Mouse (Mus musculus) liver, embryonic 13.5 days (tissue): ENCODE results near the gene Nav2. TPM values are rescaled to one million over a fixed set of nuclear protein-coding genes. Genes with fewer than 3 reads are reported as not detected.

ENCODE experiments used
- ATAC-seq: fragments of 200-750 bp; cut with Nextera tagmentation; 2 replicates; pipeline ENCODE4 v1.8.0; 2017; ENCODE audit warnings: low read depth, mild to moderate bottlenecking, moderate number of reproducible peaks, moderate library complexity
- DNase-seq: peaks from one replicate; pipeline ENCODE4 v3.0.0; 2022
- H3K27ac ChIP-seq: fragments of 300-500 bp; sonication (generic); 2 replicates; pipeline ENCODE4 v1.5.1; 2015; ENCODE audit warnings: moderate library complexity, mild to moderate bottlenecking, inconsistent platforms
- H3K27me3 ChIP-seq: fragments of 300-500 bp; sonication (generic); 2 replicates; pipeline ENCODE4 v1.6.1; 2015; ENCODE audit warnings: mild to moderate bottlenecking, inconsistent platforms
- H3K36me3 ChIP-seq: fragments of 300-500 bp; sonication (generic); 2 replicates; pipeline ENCODE4 v1.6.1; 2015; ENCODE audit warnings: mild to moderate bottlenecking, inconsistent platforms
- H3K4me1 ChIP-seq: fragments of 300-500 bp; sonication (generic); replicated peaks from 2 replicates; pipeline ENCODE4 v1.6.1; 2015; ENCODE audit warnings: inconsistent platforms
- H3K4me2 ChIP-seq: fragments of 300-500 bp; sonication (generic); 2 replicates; pipeline ENCODE4 v1.6.1; 2015; ENCODE audit warnings: inconsistent platforms, mild to moderate bottlenecking, moderate library complexity
- H3K4me3 ChIP-seq: fragments of 300-500 bp; sonication (generic); replicated peaks from 2 replicates; pipeline ENCODE4 v1.5.1; 2015; ENCODE audit warnings: mild to moderate bottlenecking, inconsistent platforms
- H3K9ac ChIP-seq: fragments of 300-500 bp; sonication (generic); 2 replicates; pipeline ENCODE4 v1.6.1; 2015; ENCODE audit warnings: mild to moderate bottlenecking, inconsistent platforms
- H3K9me3 ChIP-seq: fragments of 300-500 bp; sonication (generic); replicated peaks from 2 replicates; pipeline ENCODE4 v1.6.1; 2016; ENCODE audit warnings: inconsistent platforms
- WGBS: fragments of 180-500 bp; shearing (Covaris S2); methylation state at CpG from one replicate; pipeline ENCODE4 v1.1.7; 2015; ENCODE audit not compliant: insufficient replicate concordance; 5-methylcytosine and 5-hydroxymethylcytosine counted together
- polyA plus RNA-seq: library from polyadenylated mRNA; unstranded; fragments of >200 nt; fragmentation: Nextera tagmentation; extraction: Ambion mirVana; gene quantifications from 2 replicates; pipeline ENCODE4 v1.2.1, GENCODE M21; 2015

Gene Nav2
- polyA plus RNA-seq, 1 experiment from 2014 or later, result 1.8 TPM

DNA sequence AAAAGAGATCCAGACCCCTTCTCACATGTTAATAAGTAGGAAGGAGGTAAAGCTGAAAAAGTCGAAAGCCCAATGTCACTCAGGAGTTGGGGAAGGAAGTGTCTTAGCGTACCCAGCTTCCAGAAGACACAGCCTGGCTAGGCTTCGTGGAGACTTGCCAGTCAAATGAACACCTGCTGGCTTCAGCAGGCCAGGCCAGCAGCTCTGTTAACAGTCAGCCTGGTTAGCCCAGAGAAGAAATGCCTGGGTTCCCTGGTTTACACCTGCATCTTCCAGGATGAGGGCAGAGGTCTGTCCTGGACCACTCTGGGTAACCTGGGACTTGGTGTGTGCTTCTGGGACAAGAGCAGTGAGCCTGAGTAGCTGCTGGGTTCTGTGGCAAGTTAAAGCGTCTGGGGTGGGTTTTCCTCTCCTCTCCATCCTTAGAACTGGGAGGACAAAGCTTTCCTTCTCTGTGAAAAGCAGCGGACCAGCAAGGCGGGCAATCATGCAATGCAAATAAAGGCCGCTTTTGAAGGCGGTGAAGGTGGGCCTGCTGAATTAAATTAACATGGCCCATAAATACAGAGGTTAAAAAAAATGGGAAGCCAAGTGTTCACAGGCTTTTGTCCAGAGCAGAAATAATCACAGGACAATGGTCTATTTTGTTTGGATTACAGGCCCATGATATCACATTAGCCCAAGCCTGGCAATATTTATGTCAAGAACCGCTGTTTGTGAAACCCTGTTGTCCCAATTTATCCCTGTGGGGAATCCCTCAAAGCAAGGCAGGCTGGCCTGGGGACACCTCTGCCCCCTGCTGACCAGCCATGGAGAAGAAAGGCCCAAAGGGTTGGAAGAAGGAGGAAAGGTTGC lies 157.3 kb downstream of the Nav2 start:
- Histone ChIP-seq H3K36me3 (no peaks in the 10 kb centered on the region), H3K27me3 (no peaks in the 10 kb centered on the region), H3K9me3 (no peaks in the 10 kb centered on the region), H3K4me3 (no peak overlapping the region), H3K4me2 (no peak overlapping the region), H3K9ac (no peak overlapping the region), H3K27ac (no peak overlapping the region), H3K4me1 (no peaks in the 10 kb centered on the region)
- DNase-seq (no peak), ATAC-seq (no peak)
- 55% methylated on average over 9 of the region's 9 CpGs for WGBS

DNA sequence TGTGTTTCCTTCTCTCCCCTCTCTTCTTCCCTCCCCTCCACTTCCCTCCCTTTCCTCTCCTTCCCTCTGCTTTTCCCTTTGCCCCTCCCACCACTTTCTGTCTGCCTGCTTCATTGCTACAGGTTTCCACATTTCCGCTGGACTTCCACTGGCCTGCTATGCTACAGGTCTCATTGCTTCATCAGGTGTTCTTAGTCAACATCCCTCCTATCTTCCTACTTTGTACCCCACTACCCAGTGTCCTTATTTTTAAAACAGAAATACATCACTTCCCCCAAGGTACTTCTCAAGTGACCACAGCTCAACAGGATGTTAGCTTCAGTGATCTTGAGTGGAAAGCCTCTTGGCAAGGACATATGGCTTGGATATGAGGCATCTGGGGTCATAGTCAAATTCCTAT lies 158.3 kb downstream of the Nav2 start:
- no peak overlapping the region for H3K4me3 ChIP-seq
- DNase-seq, result no peak
- ATAC-seq, result no peak
- H3K27me3 ChIP-seq, result no peaks in the 10 kb centered on the region
- H3K4me2 ChIP-seq, result no peak overlapping the region
- no peaks in the 10 kb centered on the region for H3K36me3 ChIP-seq
- H3K9ac ChIP-seq, result no peak overlapping the region
- 82% methylated on average over 1 of the region's 1 CpGs for WGBS
- no peaks in the 10 kb centered on the region for H3K4me1 ChIP-seq
- H3K27ac ChIP-seq, result no peak overlapping the region
- H3K9me3 ChIP-seq, result no peaks in the 10 kb centered on the region

DNA sequence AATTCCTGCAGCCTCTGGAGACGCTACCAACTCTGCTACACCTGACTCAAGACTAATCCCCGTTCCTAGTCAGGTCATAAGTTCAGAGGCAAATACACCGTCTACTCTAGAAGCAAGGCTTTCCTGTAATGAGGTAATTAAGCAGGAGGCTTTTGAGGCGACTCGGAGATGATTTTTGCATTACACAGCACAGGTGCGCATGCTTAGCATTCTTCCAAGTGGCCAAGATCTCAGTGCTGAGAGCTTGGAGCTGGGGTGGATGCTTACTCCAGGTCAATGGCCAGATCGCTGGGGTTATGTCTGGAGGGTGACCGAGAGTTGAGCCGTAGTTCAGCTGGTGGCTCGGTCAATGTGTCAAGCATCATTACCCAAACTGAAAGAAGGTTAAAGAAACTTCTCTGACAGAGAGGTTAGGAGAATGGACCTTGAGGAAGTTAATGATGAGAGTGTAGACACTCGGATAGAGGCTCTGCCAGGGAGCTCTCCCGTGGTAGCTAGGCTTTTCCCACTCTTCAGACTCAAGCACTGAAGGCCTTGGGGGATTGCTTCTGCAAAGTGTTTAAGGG lies 161.0 kb downstream of the Nav2 start:
- Histone ChIP-seq H3K4me3 (no peak overlapping the region), H3K27me3 (no peaks in the 10 kb centered on the region), H3K9me3 (no peaks in the 10 kb centered on the region), H3K4me2 (no peak overlapping the region), H3K36me3 (no peaks in the 10 kb centered on the region), H3K27ac (no peak overlapping the region), H3K4me1 (no peaks in the 10 kb centered on the region), H3K9ac (no peak overlapping the region)
- DNase-seq, result no peak
- no peak for ATAC-seq
- WGBS, result 72% methylated on average over 12 of the region's 12 CpGs

DNA sequence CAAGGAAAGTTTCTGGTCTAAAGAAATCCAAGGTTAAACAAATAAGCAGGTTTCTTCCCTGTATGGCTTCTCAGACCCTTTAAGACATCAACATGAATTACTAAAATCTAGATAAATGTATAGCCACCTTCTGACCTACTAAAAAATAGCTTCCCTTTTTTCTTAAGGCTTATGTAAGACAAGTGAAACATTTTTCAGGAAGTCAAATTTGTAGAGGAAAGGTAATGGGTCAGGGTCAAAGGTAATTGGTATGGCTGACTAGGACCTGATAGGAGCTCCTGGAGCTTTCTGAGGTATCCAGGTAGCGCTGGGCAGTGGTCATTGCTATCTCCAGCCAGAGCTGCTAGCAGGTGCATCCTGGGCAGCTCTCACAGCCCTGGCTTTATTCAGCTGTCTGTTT lies 162.1 kb downstream of the Nav2 start:
- Histone ChIP-seq H3K9me3 (no peaks in the 10 kb centered on the region), H3K4me1 (no peaks in the 10 kb centered on the region), H3K27me3 (peaks cover 5% of the 10 kb centered on the region), H3K27ac (no peak overlapping the region), H3K4me2 (no peak overlapping the region), H3K4me3 (no peak overlapping the region), H3K36me3 (no peaks in the 10 kb centered on the region), H3K9ac (no peak overlapping the region)
- DNase-seq (no peak), ATAC-seq (no peak)
- 39% methylated on average over 1 of the region's 1 CpGs for WGBS

DNA sequence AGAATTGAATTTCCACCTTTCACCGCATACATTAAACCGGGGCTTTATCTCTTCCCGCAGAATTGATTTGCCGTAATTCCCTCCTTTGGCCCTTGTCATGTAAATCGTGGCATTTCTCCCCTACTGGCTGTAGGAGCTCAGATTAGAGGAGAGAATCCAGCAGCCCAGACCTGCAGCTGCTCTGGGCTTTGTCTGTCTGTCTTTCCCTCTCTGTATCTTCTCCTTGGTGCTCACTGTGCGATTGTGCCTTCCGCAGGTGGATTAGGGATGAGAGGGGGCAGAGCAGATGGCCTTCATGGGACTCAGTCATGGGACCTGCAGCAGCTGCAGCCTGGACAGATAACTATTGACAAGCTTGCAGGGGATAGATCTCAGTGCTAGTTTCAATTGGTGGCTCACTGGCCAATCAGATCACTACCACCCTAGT lies 162.6 kb downstream of the Nav2 start:
- no peak for DNase-seq
- Histone ChIP-seq H3K9ac (no peak overlapping the region), H3K9me3 (no peaks in the 10 kb centered on the region), H3K27me3 (peaks cover 6% of the 10 kb centered on the region), H3K4me2 (no peak overlapping the region), H3K36me3 (no peaks in the 10 kb centered on the region), H3K27ac (no peak overlapping the region), H3K4me3 (no peak overlapping the region), H3K4me1 (no peaks in the 10 kb centered on the region)
- 32% methylated on average over 7 of the region's 7 CpGs for WGBS
- ATAC-seq, result no peak

DNA sequence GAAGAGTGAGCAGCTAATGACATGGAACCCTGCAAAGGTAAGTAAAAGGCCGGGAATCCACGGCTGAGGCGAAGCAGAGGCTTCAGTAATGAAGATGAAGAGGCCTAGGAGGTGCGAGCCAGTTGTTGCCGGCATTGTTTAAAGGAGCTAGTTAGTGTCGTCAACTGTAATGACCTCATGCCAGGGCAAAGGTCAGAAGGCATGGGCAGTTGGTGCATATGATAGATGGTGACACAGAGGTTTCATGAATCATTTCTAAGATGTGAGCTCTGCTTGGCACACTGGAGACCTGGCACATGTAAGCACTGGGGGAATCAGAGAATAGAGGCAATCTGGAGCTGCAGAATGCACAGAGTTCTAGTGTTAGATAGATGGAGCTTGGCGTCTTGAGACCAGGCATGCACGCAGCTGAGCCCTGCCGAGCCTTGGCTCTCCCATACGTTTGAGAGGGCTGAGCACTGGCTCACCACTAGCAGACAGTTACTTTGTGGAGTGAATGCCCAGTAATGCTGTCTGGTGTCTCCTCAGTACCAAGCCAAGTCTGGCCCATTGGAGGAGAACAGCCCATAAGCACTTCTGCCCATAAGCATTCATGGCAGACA lies 166.9 kb downstream of the Nav2 start:
- no peak overlapping the region for H3K9ac ChIP-seq
- no peak for ATAC-seq
- no peak overlapping the region for H3K27ac ChIP-seq

DNA sequence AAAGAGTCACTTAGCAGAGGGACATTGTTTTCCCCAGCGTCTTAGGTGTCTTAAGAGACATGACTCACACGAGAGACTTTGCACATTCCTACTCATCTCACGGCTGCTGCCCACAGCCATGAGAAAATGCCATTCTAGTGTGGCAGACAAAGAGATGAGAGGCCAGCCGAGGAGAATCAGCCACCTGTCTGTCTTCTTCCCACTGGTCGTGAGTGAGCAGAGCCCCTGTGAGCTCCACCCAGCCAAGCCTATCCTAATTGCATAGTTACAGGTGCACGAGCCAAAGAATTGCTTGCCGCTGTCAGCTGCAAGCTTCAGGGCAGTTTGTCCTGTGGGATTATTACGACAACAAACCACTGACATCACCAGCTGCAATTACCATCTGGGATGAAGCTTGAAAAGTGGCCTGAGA lies 167.8 kb downstream of the Nav2 start:
- no peaks in the 10 kb centered on the region for H3K36me3 ChIP-seq
- no peak overlapping the region for H3K4me2 ChIP-seq
- peaks cover 6% of the 10 kb centered on the region for H3K27me3 ChIP-seq
- 60% methylated on average over 8 of the region's 8 CpGs for WGBS
- no peaks in the 10 kb centered on the region for H3K9me3 ChIP-seq
- H3K4me1 ChIP-seq, result no peaks in the 10 kb centered on the region
- no peak overlapping the region for H3K4me3 ChIP-seq
- DNase-seq, result no peak
- H3K27ac ChIP-seq, result no peak overlapping the region
- no peak overlapping the region for H3K9ac ChIP-seq
- no peak for ATAC-seq

More for the DNA sequence above, 166.9 kb downstream of the Nav2 start:
- WGBS, result 60% methylated on average over 10 of the region's 10 CpGs
- H3K4me1 ChIP-seq, result no peaks in the 10 kb centered on the region
- H3K27me3 ChIP-seq, result peaks cover 6% of the 10 kb centered on the region
- no peak overlapping the region for H3K4me2 ChIP-seq
- H3K36me3 ChIP-seq, result no peaks in the 10 kb centered on the region
- H3K4me3 ChIP-seq, result no peak overlapping the region
- no peaks in the 10 kb centered on the region for H3K9me3 ChIP-seq
- no peak for DNase-seq

DNA sequence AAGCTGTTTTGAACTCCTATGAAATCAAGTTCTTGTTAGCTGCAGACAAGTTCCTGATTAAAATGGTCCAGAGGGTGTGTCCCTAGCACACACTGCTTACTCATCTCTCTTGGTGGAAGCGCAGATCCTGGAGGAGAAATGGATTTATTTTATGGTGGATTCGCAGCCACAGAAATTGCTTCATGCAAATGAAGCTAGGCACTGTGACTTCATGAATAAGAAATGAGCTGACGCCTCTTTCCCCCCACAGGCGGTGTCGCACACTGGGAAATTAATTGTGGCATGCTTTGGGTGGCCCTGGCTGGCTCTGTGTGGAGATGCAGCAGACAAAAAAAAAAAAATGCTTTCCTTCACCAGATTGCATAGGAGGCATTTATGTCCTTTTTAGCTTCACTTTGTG lies 170.4 kb downstream of the Nav2 start:
- H3K27me3 ChIP-seq, result peaks cover 11% of the 10 kb centered on the region
- no peak overlapping the region for H3K4me2 ChIP-seq
- DNase-seq (no peak), ATAC-seq (no peak)
- H3K27ac ChIP-seq, result no peak overlapping the region
- WGBS, result 61% methylated on average over 5 of the region's 5 CpGs
- no peaks in the 10 kb centered on the region for H3K9me3 ChIP-seq
- H3K4me1 ChIP-seq, result no peaks in the 10 kb centered on the region
- H3K9ac ChIP-seq, result no peak overlapping the region
- no peaks in the 10 kb centered on the region for H3K36me3 ChIP-seq
- H3K4me3 ChIP-seq, result no peak overlapping the region

DNA sequence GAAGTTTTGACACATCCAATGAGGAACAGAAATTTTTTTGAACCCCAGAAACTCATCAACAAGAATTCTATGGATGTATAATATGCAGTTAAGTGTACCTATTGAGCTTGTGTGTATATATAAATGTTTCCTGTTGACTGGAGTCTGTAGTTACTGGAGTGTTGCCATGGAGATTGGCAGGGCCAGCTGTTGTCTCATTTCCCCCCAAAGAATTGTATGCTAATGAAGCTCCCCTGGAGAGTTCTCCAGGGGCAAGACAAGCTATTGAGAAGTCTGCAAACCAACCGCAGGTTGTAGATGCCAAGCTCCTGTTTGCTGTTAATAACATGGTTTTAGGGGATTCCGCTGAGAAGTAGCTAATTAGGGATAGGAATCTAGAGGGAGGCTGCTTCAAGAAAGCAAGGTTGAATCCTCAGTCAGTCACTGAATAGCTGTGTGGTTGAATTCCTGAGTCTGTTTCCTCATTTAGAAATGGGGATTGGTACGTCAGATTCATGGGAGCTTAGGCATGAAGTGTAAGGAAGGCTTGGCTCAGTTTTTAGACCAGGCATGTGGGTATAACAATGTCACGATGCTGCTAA lies 174.2 kb downstream of the Nav2 start:
- H3K27ac ChIP-seq, result no peak overlapping the region
- WGBS, result 42% methylated on average over 4 of the region's 4 CpGs
- no peaks in the 10 kb centered on the region for H3K9me3 ChIP-seq
- ATAC-seq, result no peak
- H3K27me3 ChIP-seq, result 0 out of 2 replicates have a peak, but pooled peaks cover 5% of the 10 kb centered on the region
- no peak overlapping the region for H3K4me3 ChIP-seq
- no peak overlapping the region for H3K4me2 ChIP-seq
- no peaks in the 10 kb centered on the region for H3K4me1 ChIP-seq
- DNase-seq, result no peak
- no peak overlapping the region for H3K9ac ChIP-seq
- no peaks in the 10 kb centered on the region for H3K36me3 ChIP-seq

DNA sequence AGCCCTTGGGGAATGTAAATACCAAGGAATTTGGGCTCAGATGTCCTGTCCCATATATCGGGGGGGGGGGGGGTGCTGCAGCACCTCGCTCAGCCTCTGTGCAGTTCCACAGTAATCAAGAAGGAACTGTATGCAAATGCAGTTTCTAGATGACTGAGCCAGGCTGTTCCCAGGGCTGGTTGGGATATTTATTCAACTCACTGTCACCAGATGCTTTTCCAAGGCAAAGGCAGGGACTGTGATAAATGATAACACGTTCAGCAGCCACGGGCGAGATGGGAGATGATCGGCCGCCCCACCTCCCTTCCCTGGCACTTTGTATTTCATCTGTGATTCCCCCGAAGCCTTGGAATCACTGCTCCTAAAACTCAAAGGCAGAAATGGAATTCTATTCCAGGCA lies 176.3 kb downstream of the Nav2 start:
- H3K9me3 ChIP-seq, result no peaks in the 10 kb centered on the region
- no peak overlapping the region for H3K27ac ChIP-seq
- H3K4me1 ChIP-seq, result no peaks in the 10 kb centered on the region
- H3K36me3 ChIP-seq, result no peaks in the 10 kb centered on the region
- no peak overlapping the region for H3K4me3 ChIP-seq
- no peak for ATAC-seq
- H3K9ac ChIP-seq, result no peak overlapping the region
- H3K4me2 ChIP-seq, result no peak overlapping the region
- DNase-seq, result no peak
- peaks cover 20% of the 10 kb centered on the region for H3K27me3 ChIP-seq
- WGBS, result 60% methylated on average over 8 of the region's 8 CpGs

DNA sequence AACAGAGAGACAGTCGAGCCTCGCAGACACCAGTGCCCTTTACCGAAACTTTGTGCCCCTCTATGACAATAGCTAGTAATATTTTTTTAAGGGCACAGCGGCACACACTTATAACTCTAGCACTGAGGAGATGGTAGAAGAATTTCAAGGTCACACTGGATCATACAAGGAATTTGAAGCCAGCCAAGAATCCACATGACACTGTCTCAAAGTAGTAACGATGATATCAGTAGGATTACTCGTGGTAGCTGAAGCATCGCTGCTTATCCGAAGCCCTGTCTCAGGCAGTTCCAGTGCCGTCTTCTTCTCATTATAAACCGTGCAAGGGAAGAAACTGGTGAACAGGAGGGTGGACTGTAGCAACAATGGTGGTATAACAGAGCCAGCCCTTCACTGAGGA lies 177.2 kb downstream of the Nav2 start:
- Histone ChIP-seq H3K27me3 (peaks cover 30% of the 10 kb centered on the region), H3K36me3 (no peaks in the 10 kb centered on the region), H3K9me3 (no peaks in the 10 kb centered on the region), H3K9ac (no peak overlapping the region), H3K27ac (no peak overlapping the region), H3K4me3 (no peak overlapping the region), H3K4me2 (no peak overlapping the region), H3K4me1 (no peaks in the 10 kb centered on the region)
- ATAC-seq (no peak), DNase-seq (no peak)
- 65% methylated on average over 10 of the region's 10 CpGs for whole genome bisulfite sequencing
